Mouse (Mus musculus): ENCODE measurements around the gene Kifc3. TPM values are rescaled to one million over a fixed set of nuclear protein-coding genes. Genes with fewer than 3 reads are reported as not detected.

The Kifc3 gene
- polyA plus RNA-seq, 1 experiment from 2014 or later, result 5.2 TPM

- no peak overlapping the region for H3K9ac ChIP-seq (ENCODE audit: low read depth, low read length)
- DNase-seq (ENCODE audit: low spot score) (no peak), ATAC-seq (ENCODE audit: low FRiP score) (no peak)
- no peaks in the 10 kb centered on the region for H3K9me3 ChIP-seq (ENCODE audit: control insufficient read depth, low read length)
- peaks cover 10% of the 10 kb centered on the region for H3K4me1 ChIP-seq (replicated peaks; ENCODE audit: control insufficient read depth, insufficient read depth, low read length)
- peaks cover 18% of the 10 kb centered on the region for H3K27me3 ChIP-seq (ENCODE audit: control insufficient read depth, insufficient read depth, low read length)
- no peaks in the 10 kb centered on the region for H3K36me3 ChIP-seq (ENCODE audit: control insufficient read depth, insufficient read depth, low read length)
- no peak overlapping the region for H3K27ac ChIP-seq (ENCODE audit: low read depth, low read length)
- peak overlapping the region; percentile 50; the same call in 1 of the 2 replicates for H3K4me2 ChIP-seq (replicated peaks; ENCODE audit: low read depth, low read length)
- no peak overlapping the region for H3K4me3 ChIP-seq (ENCODE audit: low read depth, low read length)
- WGBS, result 29% methylated on average over 6 of the region's 6 CpGs
These were observed 64.1 kb downstream of the Kifc3 start for GRCm38 (mm10) chr8:95138341-95139050.

GRCm38 (mm10) chr8:95137641-95138098 lies 64.9 kb downstream of the Kifc3 start:
- H3K9me3 ChIP-seq (ENCODE audit: control insufficient read depth, low read length), result no peaks in the 10 kb centered on the region
- H3K27ac ChIP-seq (ENCODE audit: low read depth, low read length), result no peak overlapping the region
- peak overlapping the region; percentile 18 for H3K4me3 ChIP-seq (ENCODE audit: low read depth, low read length)
- no peak overlapping the region for H3K9ac ChIP-seq (ENCODE audit: low read depth, low read length)
- peak overlapping the region; percentile 50 for H3K4me2 ChIP-seq (replicated peaks; ENCODE audit: low read depth, low read length)
- H3K4me1 ChIP-seq (replicated peaks; ENCODE audit: control insufficient read depth, insufficient read depth, low read length), result peaks cover 10% of the 10 kb centered on the region
- H3K27me3 ChIP-seq (ENCODE audit: control insufficient read depth, insufficient read depth, low read length), result peaks cover 18% of the 10 kb centered on the region
- WGBS, result 2% methylated on average over 28 of the region's 28 CpGs
- ATAC-seq (ENCODE audit: low FRiP score), result no peak
- H3K36me3 ChIP-seq (ENCODE audit: control insufficient read depth, insufficient read depth, low read length), result no peaks in the 10 kb centered on the region
- peak; percentile 51 for DNase-seq (ENCODE audit: low spot score)

GRCm38 (mm10) chr8:95137201-95137600 lies 65.4 kb downstream of the Kifc3 start:
- H3K9me3 ChIP-seq (ENCODE audit: control insufficient read depth, low read length), result no peaks in the 10 kb centered on the region
- H3K9ac ChIP-seq (ENCODE audit: low read depth, low read length), result no peak overlapping the region
- DNase-seq (ENCODE audit: low spot score) (no peak), ATAC-seq (ENCODE audit: low FRiP score) (no peak)
- 15% methylated on average over 12 of the region's 12 CpGs for WGBS
- H3K36me3 ChIP-seq (ENCODE audit: control insufficient read depth, insufficient read depth, low read length), result no peaks in the 10 kb centered on the region
- H3K4me3 ChIP-seq (ENCODE audit: low read depth, low read length), result peak overlapping the region; percentile 18
- peak overlapping the region; percentile 50 for H3K4me2 ChIP-seq (replicated peaks; ENCODE audit: low read depth, low read length)
- H3K27ac ChIP-seq (ENCODE audit: low read depth, low read length), result no peak overlapping the region
- H3K4me1 ChIP-seq (replicated peaks; ENCODE audit: control insufficient read depth, insufficient read depth, low read length), result peaks cover 10% of the 10 kb centered on the region
- peaks cover 18% of the 10 kb centered on the region for H3K27me3 ChIP-seq (ENCODE audit: control insufficient read depth, insufficient read depth, low read length)

GRCm38 (mm10) chr8:95136218-95136617 lies 66.4 kb downstream of the Kifc3 start:
- ATAC-seq (ENCODE audit: low FRiP score) (no peak), DNase-seq (ENCODE audit: low spot score) (no peak)
- Histone ChIP-seq H3K9ac (ENCODE audit: low read depth, low read length) (no peak overlapping the region), H3K27ac (ENCODE audit: low read depth, low read length) (no peak overlapping the region), H3K36me3 (ENCODE audit: control insufficient read depth, insufficient read depth, low read length) (no peaks in the 10 kb centered on the region), H3K4me1 (replicated peaks; ENCODE audit: control insufficient read depth, insufficient read depth, low read length) (peaks cover 5% of the 10 kb centered on the region; the same call in 1 of the 2 replicates), H3K4me3 (ENCODE audit: low read depth, low read length) (no peak overlapping the region), H3K27me3 (ENCODE audit: control insufficient read depth, insufficient read depth, low read length) (peaks cover 18% of the 10 kb centered on the region), H3K4me2 (replicated peaks; ENCODE audit: low read depth, low read length) (no peak overlapping the region), H3K9me3 (ENCODE audit: control insufficient read depth, low read length) (no peaks in the 10 kb centered on the region)
- 87% methylated on average over 3 of the region's 3 CpGs for WGBS

- no peak overlapping the region for H3K4me2 ChIP-seq (replicated peaks; ENCODE audit: low read depth, low read length)
- DNase-seq (ENCODE audit: low spot score) (no peak), ATAC-seq (ENCODE audit: low FRiP score) (no peak)
- no peak overlapping the region for H3K4me3 ChIP-seq (ENCODE audit: low read depth, low read length)
- no peak overlapping the region for H3K27ac ChIP-seq (ENCODE audit: low read depth, low read length)
- no peak overlapping the region for H3K9ac ChIP-seq (ENCODE audit: low read depth, low read length)
- WGBS, result 57% methylated on average over 3 of the region's 3 CpGs
- no peaks in the 10 kb centered on the region for H3K9me3 ChIP-seq (ENCODE audit: control insufficient read depth, low read length)
- H3K27me3 ChIP-seq (ENCODE audit: control insufficient read depth, insufficient read depth, low read length), result peaks cover 16% of the 10 kb centered on the region
- peaks cover 3% of the 10 kb centered on the region; the same call in 1 of the 2 replicates for H3K4me1 ChIP-seq (replicated peaks; ENCODE audit: control insufficient read depth, insufficient read depth, low read length)
- H3K36me3 ChIP-seq (ENCODE audit: control insufficient read depth, insufficient read depth, low read length), result no peaks in the 10 kb centered on the region
These were observed 67.4 kb downstream of the Kifc3 start for GRCm38 (mm10) chr8:95135242-95135641.

- Histone ChIP-seq H3K9me3 (ENCODE audit: control insufficient read depth, low read length) (no peaks in the 10 kb centered on the region), H3K27ac (ENCODE audit: low read depth, low read length) (no peak overlapping the region), H3K9ac (ENCODE audit: low read depth, low read length) (no peak overlapping the region), H3K4me2 (replicated peaks; ENCODE audit: low read depth, low read length) (no peak overlapping the region), H3K27me3 (ENCODE audit: control insufficient read depth, insufficient read depth, low read length) (peaks cover 16% of the 10 kb centered on the region), H3K36me3 (ENCODE audit: control insufficient read depth, insufficient read depth, low read length) (no peaks in the 10 kb centered on the region), H3K4me3 (ENCODE audit: low read depth, low read length) (no peak overlapping the region), H3K4me1 (replicated peaks; ENCODE audit: control insufficient read depth, insufficient read depth, low read length) (peaks cover 3% of the 10 kb centered on the region; the same call in 1 of the 2 replicates)
- WGBS, result 90% methylated on average over 2 of the region's 2 CpGs
- ATAC-seq (ENCODE audit: low FRiP score), result no peak
- no peak for DNase-seq (ENCODE audit: low spot score)
These were observed 68.4 kb downstream of the Kifc3 start for GRCm38 (mm10) chr8:95134186-95134585.

- no peak overlapping the region for H3K27ac ChIP-seq (ENCODE audit: low read depth, low read length)
- 83% methylated on average over 5 of the region's 5 CpGs for WGBS
- H3K4me2 ChIP-seq (replicated peaks; ENCODE audit: low read depth, low read length), result no peak overlapping the region
- no peak for ATAC-seq (ENCODE audit: low FRiP score)
- H3K27me3 ChIP-seq (ENCODE audit: control insufficient read depth, insufficient read depth, low read length), result peaks cover 6% of the 10 kb centered on the region
- no peaks in the 10 kb centered on the region for H3K4me1 ChIP-seq (replicated peaks; ENCODE audit: control insufficient read depth, insufficient read depth, low read length)
- DNase-seq (ENCODE audit: low spot score), result no peak
- no peaks in the 10 kb centered on the region for H3K36me3 ChIP-seq (ENCODE audit: control insufficient read depth, insufficient read depth, low read length)
- no peak overlapping the region for H3K4me3 ChIP-seq (ENCODE audit: low read depth, low read length)
- no peaks in the 10 kb centered on the region for H3K9me3 ChIP-seq (ENCODE audit: control insufficient read depth, low read length)
- no peak overlapping the region for H3K9ac ChIP-seq (ENCODE audit: low read depth, low read length)
These were observed 70.6 kb downstream of the Kifc3 start for GRCm38 (mm10) chr8:95131983-95132382.

- no peak for ATAC-seq (ENCODE audit: low FRiP score)
- H3K27ac ChIP-seq (ENCODE audit: low read depth, low read length), result no peak overlapping the region
- no peaks in the 10 kb centered on the region; the same call in 1 of the 2 replicates for H3K27me3 ChIP-seq (ENCODE audit: control insufficient read depth, insufficient read depth, low read length)
These were observed 71.6 kb downstream of the Kifc3 start for GRCm38 (mm10) chr8:95130966-95131537.

More at GRCm38 (mm10) chr8:95130966-95131537, 71.6 kb downstream of the Kifc3 start:
- Histone ChIP-seq H3K4me3 (ENCODE audit: low read depth, low read length) (no peak overlapping the region), H3K9me3 (ENCODE audit: control insufficient read depth, low read length) (no peaks in the 10 kb centered on the region), H3K9ac (ENCODE audit: low read depth, low read length) (no peak overlapping the region), H3K36me3 (ENCODE audit: control insufficient read depth, insufficient read depth, low read length) (no peaks in the 10 kb centered on the region), H3K4me1 (replicated peaks; ENCODE audit: control insufficient read depth, insufficient read depth, low read length) (no peaks in the 10 kb centered on the region), H3K4me2 (replicated peaks; ENCODE audit: low read depth, low read length) (no peak overlapping the region)
- no peak for DNase-seq (ENCODE audit: low spot score)
- WGBS, result 60% methylated on average over 15 of the region's 15 CpGs

Measured in hindbrain, embryonic 11.5 days (tissue).